Mouse (Mus musculus) cerebral cortex, adult 2 months (tissue): ENCODE data around the gene Hk3.

Experiments used
- whole genome bisulfite sequencing: fragments of 180-500 bp; shearing (Covaris S2); methylation state at CpG from one replicate; pipeline ENCODE4 v1.1.7; 2018; 5-methylcytosine and 5-hydroxymethylcytosine counted together

Hk3 gene

GRCm38 (mm10) chr13:55002090-55002489 lies 19.1 kb downstream of the Hk3 start:
- 57% methylated on average over 10 of the region's 10 CpGs for WGBS

GRCm38 (mm10) chr13:55000433-55000832 lies 20.8 kb downstream of the Hk3 start:
- WGBS, result 40% methylated on average over 10 of the region's 10 CpGs

GRCm38 (mm10) chr13:54997568-54997967 lies 23.6 kb downstream of the Hk3 start:
- 91% methylated on average over 8 of the region's 8 CpGs for WGBS

GRCm38 (mm10) chr13:54995161-54995560 lies 26.0 kb downstream of the Hk3 start:
- 76% methylated on average over 6 of the region's 6 CpGs for WGBS

GRCm38 (mm10) chr13:54994576-54994975 lies 26.6 kb downstream of the Hk3 start:
- WGBS, result 68% methylated on average over 4 of the region's 4 CpGs

- 68% methylated on average over 7 of the region's 7 CpGs for WGBS
Measured at GRCm38 (mm10) chr13:54992215-54992614, 29.0 kb downstream of the Hk3 start.

GRCm38 (mm10) chr13:54988181-54988760 lies 32.9 kb downstream of the Hk3 start:
- WGBS, result 56% methylated on average over 7 of the region's 7 CpGs

- WGBS, result 65% methylated on average over 9 of the region's 9 CpGs
Measured at GRCm38 (mm10) chr13:54987405-54987804, 33.8 kb downstream of the Hk3 start.

- 69% methylated on average over 2 of the region's 2 CpGs for WGBS
Measured at GRCm38 (mm10) chr13:54983614-54984013, 37.6 kb downstream of the Hk3 start.

GRCm38 (mm10) chr13:54983001-54983400 lies 38.2 kb downstream of the Hk3 start:
- WGBS, result 82% methylated on average over 8 of the region's 8 CpGs

- 55% methylated on average over 12 of the region's 12 CpGs for WGBS
Measured at GRCm38 (mm10) chr13:54980957-54981356, 40.2 kb downstream of the Hk3 start.

GRCm38 (mm10) chr13:54978804-54979203 lies 42.4 kb downstream of the Hk3 start:
- 59% methylated on average over 8 of the region's 8 CpGs for WGBS

- WGBS, result 49% methylated on average over 3 of the region's 3 CpGs
Measured at GRCm38 (mm10) chr13:54975546-54975945, 45.6 kb downstream of the Hk3 start.

- 58% methylated on average over 14 of the region's 14 CpGs for WGBS
Measured at GRCm38 (mm10) chr13:54970521-54971247, 50.5 kb downstream of the Hk3 start.

- 67% methylated on average over 9 of the region's 9 CpGs for WGBS
Measured at GRCm38 (mm10) chr13:54969513-54969912, 51.7 kb downstream of the Hk3 start.

- 51% methylated on average over 5 of the region's 5 CpGs for WGBS
Measured at GRCm38 (mm10) chr13:54968636-54969035, 52.5 kb downstream of the Hk3 start.

GRCm38 (mm10) chr13:54967501-54967900 lies 53.7 kb downstream of the Hk3 start:
- WGBS, result 84% methylated on average over 11 of the region's 11 CpGs

GRCm38 (mm10) chr13:54965256-54965655 lies 55.9 kb downstream of the Hk3 start:
- 87% methylated on average over 6 of the region's 6 CpGs for WGBS

GRCm38 (mm10) chr13:54960491-54960890 lies 60.7 kb downstream of the Hk3 start:
- 83% methylated on average over 3 of the region's 3 CpGs for WGBS

GRCm38 (mm10) chr13:54959842-54960241 lies 61.3 kb downstream of the Hk3 start:
- 59% methylated on average over 6 of the region's 6 CpGs for WGBS

GRCm38 (mm10) chr13:54959059-54959701 lies 62.0 kb downstream of the Hk3 start:
- WGBS, result 39% methylated on average over 15 of the region's 15 CpGs

GRCm38 (mm10) chr13:54957281-54957680 lies 63.9 kb downstream of the Hk3 start:
- WGBS, result 68% methylated on average over 7 of the region's 7 CpGs
